Mouse (Mus musculus): ENCODE results near the gene Gm12888.
"Not testable (repeated sequence)": the region's sequence is repeated elsewhere in the genome, so short reads cannot be mapped to it uniquely, and the experiment has no call there.

The Gm12888 gene

DNA sequence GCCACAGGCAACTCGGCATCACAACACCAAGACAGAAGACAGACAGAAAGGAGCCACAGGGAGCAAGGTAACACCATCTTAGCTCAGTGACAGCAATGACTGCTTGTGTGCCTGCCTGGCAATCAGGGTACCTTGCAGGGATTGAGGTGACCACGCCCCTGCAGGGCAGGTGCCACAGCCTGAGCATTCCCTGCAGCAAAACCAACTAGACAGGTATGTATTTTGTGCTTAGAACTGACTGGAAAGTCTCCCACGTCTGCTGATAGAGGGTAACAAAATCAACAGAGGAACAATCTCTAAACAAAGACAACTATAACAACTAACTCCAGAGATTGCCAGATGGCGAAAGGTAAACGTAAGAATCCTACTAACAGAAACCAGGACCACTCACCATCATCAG is at the start of gene Gm12888:
Gm12888 (minus strand) TSS at position 101 of the 400 bp plus-strand sequence.
- DNase-seq, result not testable (repeated sequence)

Data from cerebellum, adult 9-11 months (tissue).